Mouse (Mus musculus): ENCODE results near the gene Nmur1. TPM values are rescaled to one million over a fixed set of nuclear protein-coding genes. Genes with fewer than 3 reads are reported as not detected.

Nmur1 gene
- total RNA-seq, 2 experiments from 2014 or later = not detected

GRCm38 (mm10) chr1:86339156-86339812 lies 86.7 kb downstream of the Nmur1 start:
- Histone ChIP-seq H3K4me3 (no peak overlapping the region), H3K27ac (no peak overlapping the region)
- peak; percentile 95 for TF ChIP-seq CTCF (IDR thresholded peaks at IDR 0.05)
- DNase-seq (ENCODE audit: extremely low spot score in 1 of 2, low spot score in 2 of 2) = peak; percentile 78 to 81
- intact Hi-C loops (cut with DNase I) = loop anchor here (1.0 kb wide), 2 partner anchors 125 to 160 kb away; no protein-coding TSS in a partner anchor

- Histone ChIP-seq H3K27ac (no peak overlapping the region), H3K4me3 (no peak overlapping the region)
- no peak for TF ChIP-seq CTCF (IDR thresholded peaks at IDR 0.05)
- intact Hi-C loops (cut with DNase I) = no loop called here
- no peak for DNase-seq (ENCODE audit: extremely low spot score in 1 of 2, low spot score in 2 of 2)
Observed at GRCm38 (mm10) chr1:86336330-86336729, 89.7 kb downstream of the Nmur1 start.

Small RNAs within 50 kb of the gene (microRNA-seq; reads per million reads assigned to microRNA genes)
- gene mmu-mir-3535 = 39.0 to 53.6 reads per million in 2 experiments

Other genes with a start within 250 kb of the Nmur1 start
- 1 to 10 TPM in 1 of 2 experiments, under 1 TPM in 1; 0.97 to 1.4 TPM for gene B3gnt7, start 123.4 kb downstream of the Nmur1 start, total RNA-seq (2021)
- 100 to 1,000 TPM; 131 to 133 TPM for gene Ncl, start 66.8 kb downstream of the Nmur1 start, total RNA-seq (2021)
- gene Tex44, start 101 bp upstream of the Nmur1 start, total RNA-seq (2021) = not detected
- 100 to 1,000 TPM; 353 to 363 TPM for gene Ptma, start 100.5 kb upstream of the Nmur1 start, total RNA-seq (2021)
- gene Pde6d, start 156.4 kb upstream of the Nmur1 start, total RNA-seq (2021) = 10 to 100 TPM; 43.7 to 50.3 TPM
- gene Cops7b, start 156.7 kb upstream of the Nmur1 start, total RNA-seq (2021) = 10 to 100 TPM; 24.5 TPM
- gene Nppc, start 244.3 kb upstream of the Nmur1 start, total RNA-seq (2021) = 10 to 100 TPM in 1 of 2 experiments, 1 to 10 TPM in 1; 8.6 to 10.5 TPM